Mouse (Mus musculus): ENCODE measurements around the gene Rgs6. TPM values are rescaled to one million over a fixed set of nuclear protein-coding genes. Genes with fewer than 3 reads are reported as not detected.

Rgs6 gene
- total RNA-seq, 2 experiments from 2014 or later, result 65.4 to 79.4 TPM

GRCm38 (mm10) chr12:82751846-82752245 is 163.8 kb downstream of the Rgs6 start:
- intact Hi-C loops (cut with DNase I), result no loop called here
- DNase-seq, result no peak

- intact Hi-C loops (cut with DNase I), result no loop called here
Observed at GRCm38 (mm10) chr12:82754501-82754900, 166.4 kb downstream of the Rgs6 start.

GRCm38 (mm10) chr12:82756756-82757155 is 168.7 kb downstream of the Rgs6 start:
- DNase-seq, result no peak
- intact Hi-C loops (cut with DNase I), result no loop called here

More at GRCm38 (mm10) chr12:82754501-82754900, 166.4 kb downstream of the Rgs6 start:
- DNase-seq, result no peak

- DNase-seq, result no peak
- intact Hi-C loops (cut with DNase I), result no loop called here
Observed at GRCm38 (mm10) chr12:82757367-82757766, 169.3 kb downstream of the Rgs6 start.

- intact Hi-C loops (cut with DNase I), result no loop called here
- no peak for DNase-seq
Observed at GRCm38 (mm10) chr12:82762046-82762445, 174.0 kb downstream of the Rgs6 start.

GRCm38 (mm10) chr12:82768726-82769125 is 180.6 kb downstream of the Rgs6 start:
- DNase-seq, result no peak
- intact Hi-C loops (cut with DNase I), result no loop called here

- intact Hi-C loops (cut with DNase I), result no loop called here
- no peak for DNase-seq
Observed at GRCm38 (mm10) chr12:82772215-82772614, 184.1 kb downstream of the Rgs6 start.

- DNase-seq, result no peak
- intact Hi-C loops (cut with DNase I), result no loop called here
Observed at GRCm38 (mm10) chr12:82774576-82774975, 186.5 kb downstream of the Rgs6 start.

- no peak for DNase-seq
- intact Hi-C loops (cut with DNase I), result no loop called here
Observed at GRCm38 (mm10) chr12:82776686-82777085, 188.6 kb downstream of the Rgs6 start.

- intact Hi-C loops (cut with DNase I), result no loop called here
- no peak for DNase-seq
Observed at GRCm38 (mm10) chr12:82780936-82781335, 192.8 kb downstream of the Rgs6 start.

- intact Hi-C loops (cut with DNase I), result no loop called here
- DNase-seq, result no peak
Observed at GRCm38 (mm10) chr12:82781414-82781813, 193.3 kb downstream of the Rgs6 start.

- intact Hi-C loops (cut with DNase I), result no loop called here
- no peak for DNase-seq
Observed at GRCm38 (mm10) chr12:82792122-82792521, 204.0 kb downstream of the Rgs6 start.

- DNase-seq, result no peak
- intact Hi-C loops (cut with DNase I), result no loop called here
Observed at GRCm38 (mm10) chr12:82799892-82800291, 211.8 kb downstream of the Rgs6 start.

GRCm38 (mm10) chr12:82801736-82802135 is 213.6 kb downstream of the Rgs6 start:
- intact Hi-C loops (cut with DNase I), result no loop called here
- no peak for DNase-seq

GRCm38 (mm10) chr12:82802711-82803110 is 214.6 kb downstream of the Rgs6 start:
- no peak for DNase-seq
- intact Hi-C loops (cut with DNase I), result no loop called here

GRCm38 (mm10) chr12:82805167-82805566 is 217.1 kb downstream of the Rgs6 start:
- DNase-seq, result no peak
- intact Hi-C loops (cut with DNase I), result no loop called here

GRCm38 (mm10) chr12:82810631-82811030 is 222.5 kb downstream of the Rgs6 start:
- intact Hi-C loops (cut with DNase I), result no loop called here
- no peak for DNase-seq

GRCm38 (mm10) chr12:82815982-82816381 is 227.9 kb downstream of the Rgs6 start:
- intact Hi-C loops (cut with DNase I), result no loop called here

GRCm38 (mm10) chr12:82819328-82819727 is 231.2 kb downstream of the Rgs6 start:
- intact Hi-C loops (cut with DNase I), result no loop called here
- DNase-seq, result no peak

More at GRCm38 (mm10) chr12:82815982-82816381, 227.9 kb downstream of the Rgs6 start:
- DNase-seq, result no peak

- intact Hi-C loops (cut with DNase I), result no loop called here
- no peak for DNase-seq
Observed at GRCm38 (mm10) chr12:82819991-82820390, 231.9 kb downstream of the Rgs6 start.

- DNase-seq, result no peak
- intact Hi-C loops (cut with DNase I), result no loop called here
Observed at GRCm38 (mm10) chr12:82822821-82823620, 234.9 kb downstream of the Rgs6 start.

GRCm38 (mm10) chr12:82830333-82830732 is 242.2 kb downstream of the Rgs6 start:
- no peak for DNase-seq
- intact Hi-C loops (cut with DNase I), result no loop called here

GRCm38 (mm10) chr12:82838544-82838943 is 250.5 kb downstream of the Rgs6 start:
- DNase-seq, result no peak
- intact Hi-C loops (cut with DNase I), result no loop called here
